13 mouse cellular contexts compared by ENCODE assay signal in the genomic region with DNA sequence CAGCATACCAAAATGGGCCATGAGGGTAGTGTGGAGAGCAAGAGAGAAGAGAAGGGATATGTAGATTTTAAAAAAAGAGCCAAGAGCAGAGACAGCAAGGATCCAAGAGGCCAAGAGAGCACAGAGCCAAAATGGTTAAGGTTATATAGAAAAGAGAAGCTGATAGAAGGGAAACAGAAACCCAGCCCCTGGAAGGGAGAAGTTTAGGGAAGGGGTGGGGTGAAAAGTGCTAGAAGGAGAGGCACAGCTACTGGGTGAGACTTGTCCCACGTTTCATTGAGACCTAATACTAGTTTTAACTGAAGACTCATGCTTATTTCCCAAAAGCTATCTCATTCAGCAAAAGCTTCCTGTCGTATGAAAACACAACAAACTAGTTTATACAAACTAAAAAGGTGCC. TPM values are rescaled to one million over a fixed set of nuclear protein-coding genes. Genes with fewer than 3 reads are reported as not detected.
"Had no signal": no experiment of that assay in that cellular context is flagged by ENCODE, and none has a peak within 500 bp of the region (broad histone marks: within the 10 kb centered on the region; RNA-seq: fewer than 3 reads in every experiment).

No protein-coding gene starts in this region.

- DNase-seq: retina, postnatal 1 day; right cerebral cortex, adult 18-20 months; right cerebral cortex, postnatal 14 days; right cerebral cortex, postnatal 25 days; right cerebral cortex, postnatal 4 days; spleen, adult 18-20 months; thymus, adult 18-20 months; thymus, adult 2 months; thymus, postnatal 14 days; thymus, postnatal 25 days; thymus, postnatal 36 days; thymus, postnatal 4 days had no signal

RNA-seq across cellular contexts. Expression of a gene that starts 56.5 kb away (rescaled TPM):
- total RNA-seq: neutrophil, adult 5-6 weeks had no signal
